Mouse (Mus musculus) kidney, adult 8-10 months (tissue): ENCODE measurements around the gene Tmem126b.
A peak's percentile ranks its signal among the peaks of the same experiment; 100 is the strongest.

Experiments used
- DNase-seq, 2 experiments: peaks; one replicate each; pipeline ENCODE4 v3.0.0; 2022

The Tmem126b gene

GRCm38 (mm10) chr7:90475793-90476312 is at the start of gene Tmem126b:
Gene Tmem126b (minus strand): TSS chr7:90476001.
- DNase-seq = peak; percentile 100

- DNase-seq = no peak
Measured at GRCm38 (mm10) chr7:90512293-90512692, 36.5 kb upstream of the Tmem126b start.

GRCm38 (mm10) chr7:90508124-90508523 is 32.3 kb upstream of the Tmem126b start:
- no peak for DNase-seq

GRCm38 (mm10) chr7:90482607-90483006 is 6.8 kb upstream of the Tmem126b start:
- DNase-seq = no peak

GRCm38 (mm10) chr7:90476313-90477245 is 778 bp upstream of the Tmem126b start, which contains the start of gene Dlg2:
Gene Dlg2 (plus strand): TSS chr7:90476672.
- DNase-seq = peak in 1 of 2 experiments; percentile 48

GRCm38 (mm10) chr7:90473511-90473910 is 2.3 kb downstream of the Tmem126b start:
- no peak for DNase-seq

- no peak for DNase-seq
Measured at GRCm38 (mm10) chr7:90461441-90461840, 14.4 kb downstream of the Tmem126b start.

- peak; percentile 19 to 47 for DNase-seq
Measured at GRCm38 (mm10) chr7:90460930-90461329, 14.9 kb downstream of the Tmem126b start.

- no peak for DNase-seq
Measured at GRCm38 (mm10) chr7:90460330-90460729, 15.5 kb downstream of the Tmem126b start.

- no peak for DNase-seq
Measured at GRCm38 (mm10) chr7:90457517-90457916, 18.3 kb downstream of the Tmem126b start.

- DNase-seq = peak; percentile 86 to 89
Measured at GRCm38 (mm10) chr7:90456845-90457468, 18.8 kb downstream of the Tmem126b start, which contains the start of gene Tmem126a. Gene Tmem126a (minus strand): TSS chr7:90457229.

GRCm38 (mm10) chr7:90456149-90456844 is 19.5 kb downstream of the Tmem126b start:
- DNase-seq = no peak

- DNase-seq = no peak
Measured at GRCm38 (mm10) chr7:90444206-90444605, 31.6 kb downstream of the Tmem126b start.

GRCm38 (mm10) chr7:90443101-90444091 is 32.4 kb downstream of the Tmem126b start:
- peak; percentile 58 to 61 for DNase-seq

GRCm38 (mm10) chr7:90442518-90443080 is 33.2 kb downstream of the Tmem126b start, which contains the start of gene Crebzf:
Gene Crebzf (plus strand): TSS chr7:90442729.
- DNase-seq = peak; percentile 97 to 98

GRCm38 (mm10) chr7:90442070-90442469 is 33.7 kb downstream of the Tmem126b start:
- peak in 1 of 2 experiments; percentile 15 for DNase-seq

GRCm38 (mm10) chr7:90440044-90440443 is 35.8 kb downstream of the Tmem126b start:
- DNase-seq = no peak

GRCm38 (mm10) chr7:90432221-90432620 is 43.6 kb downstream of the Tmem126b start:
- no peak for DNase-seq

- no peak for DNase-seq
Measured at GRCm38 (mm10) chr7:90427006-90427405, 48.8 kb downstream of the Tmem126b start.

- peak; percentile 83 to 89 for DNase-seq
Measured at GRCm38 (mm10) chr7:90426020-90427001, 49.5 kb downstream of the Tmem126b start, which contains the start of gene Ccdc89. Gene Ccdc89 (plus strand): TSS chr7:90426577.
